Mouse (Mus musculus) testis, adult 2 months (tissue): Measurements from ENCODE around the gene Mup6. TPM values are rescaled to one million over a fixed set of nuclear protein-coding genes. Genes with fewer than 3 reads are reported as not detected.
"Not testable (repeated sequence)": the region's sequence is repeated elsewhere in the genome, so short reads cannot be mapped to it uniquely, and the experiment has no call there.

Source experiments
- H3K27ac ChIP-seq: fragments of 200-500 bp; 2 replicates; pipeline ENCODE4 v1.5.1; 2012; ENCODE audit warnings: low read depth, low read length; ENCODE audit not compliant: control insufficient read depth, insufficient read depth
- H3K27me3 ChIP-seq: fragments of 200-500 bp; 2 replicates; pipeline ENCODE4 v1.6.1; 2012; ENCODE audit warnings: mild to moderate bottlenecking, low read length, moderate library complexity; ENCODE audit not compliant: control insufficient read depth, insufficient read depth
- H3K36me3 ChIP-seq: fragments of 200-500 bp; 2 replicates; pipeline ENCODE4 v1.6.1; 2012; ENCODE audit warnings: mild to moderate bottlenecking, low read length; ENCODE audit not compliant: control insufficient read depth, insufficient read depth
- H3K4me1 ChIP-seq: fragments of 200-500 bp; 2 replicates; pipeline ENCODE4 v1.6.1; 2012; ENCODE audit warnings: low read length; ENCODE audit not compliant: control insufficient read depth, insufficient read depth
- H3K4me3 ChIP-seq: fragments of 200-500 bp; 2 replicates; pipeline ENCODE4 v1.5.1; 2012; ENCODE audit warnings: low read depth, mild to moderate bottlenecking, low read length, moderate library complexity, mixed read lengths; ENCODE audit not compliant: control insufficient read depth
- CTCF ChIP-seq: fragments of 200-500 bp; IDR thresholded peaks from 2 replicates; pipeline ENCODE4 v1.5.1; 2012; ENCODE audit warnings: low read depth, mild to moderate bottlenecking, inconsistent platforms, low read length, moderate library complexity; ENCODE audit not compliant: control insufficient read depth, insufficient read depth, insufficient replicate concordance
- POLR2A ChIP-seq: fragments of 200-500 bp; IDR thresholded peaks from 2 replicates; pipeline ENCODE4 v1.6.1; 2012; ENCODE audit warnings: low read depth, mild to moderate bottlenecking, inconsistent platforms, low read length, moderate library complexity; ENCODE audit not compliant: control insufficient read depth
- polyA plus RNA-seq: library from polyadenylated mRNA; depleted of rRNA; stranded (reverse); fragments of >200 nt; gene quantifications from 2 replicates; pipeline ENCODE4 v1.2.3, GENCODE M21; 2012; rRNA removed

Mup6 gene
- polyA plus RNA-seq, 1 experiment: not detected

GRCm38 (mm10) chr4:59932505-59933281 lies 31.4 kb upstream of the Mup6 start:
- H3K36me3 ChIP-seq: no peaks in the 10 kb centered on the region
- no peak overlapping the region for H3K27ac ChIP-seq
- no peaks in the 10 kb centered on the region for H3K4me1 ChIP-seq
- no peak for TF ChIP-seq POLR2A
- H3K27me3 ChIP-seq: no peaks in the 10 kb centered on the region
- no peak overlapping the region for H3K4me3 ChIP-seq

DNA sequence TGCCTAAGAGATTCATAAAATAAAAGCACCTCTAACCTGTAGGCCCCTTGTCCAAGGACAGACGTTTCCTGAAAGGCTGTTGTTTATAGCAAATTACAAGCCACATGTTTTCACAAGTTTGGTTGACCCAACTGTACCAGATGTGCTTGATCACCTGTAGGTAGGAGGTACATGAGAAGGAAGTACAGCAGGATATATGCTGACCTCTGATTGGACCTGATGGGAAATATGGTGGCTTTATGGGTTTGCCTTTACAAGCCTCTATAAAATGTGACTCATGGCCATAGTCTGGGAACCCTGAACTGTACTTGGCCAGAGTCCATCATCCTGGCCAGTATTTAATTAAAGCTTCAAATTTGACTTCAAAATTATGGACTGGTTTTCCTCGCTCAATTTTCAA lies 26.6 kb upstream of the Mup6 start:
- no peaks in the 10 kb centered on the region for H3K36me3 ChIP-seq
- no peaks in the 10 kb centered on the region for H3K4me1 ChIP-seq
- H3K27me3 ChIP-seq: no peaks in the 10 kb centered on the region
- H3K27ac ChIP-seq: no peak overlapping the region
- TF ChIP-seq POLR2A: no peak
- TF ChIP-seq CTCF: no peak
- no peak overlapping the region for H3K4me3 ChIP-seq

DNA sequence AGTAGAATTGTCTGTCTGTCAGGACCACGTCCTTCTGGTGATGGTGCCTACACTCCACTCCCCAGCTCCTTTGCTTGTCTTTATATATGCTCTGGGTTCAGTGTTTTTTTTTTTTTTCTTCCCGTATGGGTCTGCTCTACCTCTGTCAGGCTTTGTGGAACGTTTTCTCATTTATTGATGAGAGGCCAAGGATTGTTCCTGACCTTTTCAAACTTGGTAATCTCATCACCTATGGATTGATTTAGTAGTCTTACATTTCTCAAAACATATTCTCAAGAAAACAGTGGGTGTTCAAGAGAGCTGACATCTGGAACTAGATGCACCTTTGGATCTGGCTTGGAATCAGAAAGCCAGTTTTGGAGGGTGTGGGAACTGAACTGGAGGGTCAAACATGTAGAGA lies 3.5 kb upstream of the Mup6 start, which contains the start of gene Mup4:
TSS of gene Mup4 (minus strand) at position 101 of the 400 bp plus-strand sequence.
- TF ChIP-seq POLR2A: no peak
- no peak for TF ChIP-seq CTCF
- Histone ChIP-seq H3K27me3 (no peaks in the 10 kb centered on the region), H3K27ac (no peak within 1 kb of the TSS), H3K4me3 (no peak within 1 kb of the TSS), H3K36me3 (no peaks in the 10 kb centered on the region), H3K4me1 (no peaks in the 10 kb centered on the region)

GRCm38 (mm10) chr4:59997894-59998293 lies 33.8 kb downstream of the Mup6 start:
- H3K4me3 ChIP-seq, H3K27me3 ChIP-seq, H3K4me1 ChIP-seq, H3K27ac ChIP-seq, H3K36me3 ChIP-seq: not testable (repeated sequence)

DNA sequence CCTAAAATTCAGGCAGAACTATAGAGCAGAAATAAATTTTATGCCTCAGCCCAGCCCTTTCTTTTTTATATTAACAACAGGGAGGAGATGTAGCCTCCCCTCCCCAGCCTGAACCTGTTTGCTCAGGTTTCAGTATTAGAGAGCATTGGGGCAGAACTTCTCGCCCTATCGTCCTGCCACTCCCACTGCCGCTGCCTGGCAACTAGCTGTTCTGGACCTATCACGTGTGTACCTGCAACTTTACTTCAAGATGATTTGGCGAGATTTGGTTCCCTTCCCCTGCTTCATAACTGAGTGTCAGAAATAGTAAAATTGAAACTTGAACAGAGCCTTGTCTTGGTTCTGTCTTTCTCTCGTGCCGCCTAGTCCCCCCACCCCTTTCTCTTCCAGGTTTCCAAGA lies 56.0 kb downstream of the Mup6 start:
- H3K4me3 ChIP-seq, H3K4me1 ChIP-seq, H3K27me3 ChIP-seq, H3K27ac ChIP-seq, H3K36me3 ChIP-seq: not testable (repeated sequence)

- H3K27me3 ChIP-seq, H3K36me3 ChIP-seq, H3K27ac ChIP-seq, H3K4me1 ChIP-seq, H3K4me3 ChIP-seq: not testable (repeated sequence)
Observed at GRCm38 (mm10) chr4:60029334-60030111, 65.4 kb downstream of the Mup6 start.

Other genes starting within 250 kb of the Mup6 start
- 6.7 and 6.9 TPM in 2 replicates for gene Inip, start 162.7 kb upstream of the Mup6 start, polyA plus RNA-seq
- 0.57 and 0.71 TPM in 2 replicates for gene Snx30, start 158.5 kb upstream of the Mup6 start, polyA plus RNA-seq
- gene Slc46a2, start 49.2 kb upstream of the Mup6 start, polyA plus RNA-seq: 0.04 and 0.94 TPM in 2 replicates
- not detected in 2 replicates for gene Mup4, start 3.6 kb upstream of the Mup6 start, polyA plus RNA-seq
- gene Mup7, start 106.2 kb downstream of the Mup6 start, polyA plus RNA-seq: not detected in 2 replicates
- not detected in 2 replicates for gene Mup2, start 190.0 kb downstream of the Mup6 start, polyA plus RNA-seq